Mouse (Mus musculus) intestine, embryonic 14.5 days (tissue): ENCODE data around the gene Krtap6-1. TPM values are rescaled to one million over a fixed set of nuclear protein-coding genes. Genes with fewer than 3 reads are reported as not detected.

Experiments
- polyA plus RNA-seq: library from polyadenylated mRNA; unstranded; fragments of >200 nt; fragmentation: Nextera tagmentation; extraction: Ambion mirVana; gene quantifications from 2 replicates; pipeline ENCODE4 v1.2.1, GENCODE M21; 2014

Gene Krtap6-1
- polyA plus RNA-seq, 1 experiment from 2014 or later: not detected

Other genes with a start within 250 kb of the Krtap6-1 start
- not detected in 2 replicates for gene Gm20741, start 219.5 kb upstream of the Krtap6-1 start, polyA plus RNA-seq
- gene Krtap15, start 211.5 kb upstream of the Krtap6-1 start, polyA plus RNA-seq: not detected in 2 replicates
- not detected in 2 replicates for gene Krtap14, start 205.6 kb upstream of the Krtap6-1 start, polyA plus RNA-seq
- not detected in 2 replicates for gene Krtap19-1, start 162.3 kb upstream of the Krtap6-1 start, polyA plus RNA-seq
- gene Krtap19-2, start 157.4 kb upstream of the Krtap6-1 start, polyA plus RNA-seq: not detected in 2 replicates
- not detected in 2 replicates for gene Krtap19-3, start 153.7 kb upstream of the Krtap6-1 start, polyA plus RNA-seq
- gene Krtap19-4, start 146.6 kb upstream of the Krtap6-1 start, polyA plus RNA-seq: not detected in 2 replicates
- not detected in 2 replicates for gene Krtap19-5, start 135.2 kb upstream of the Krtap6-1 start, polyA plus RNA-seq
- not detected in 2 replicates for gene Krtap19-9b, start 99.4 kb upstream of the Krtap6-1 start, polyA plus RNA-seq
- gene Krtap16-3, start 68.8 kb upstream of the Krtap6-1 start, polyA plus RNA-seq: not detected in 2 replicates
- gene Krtap22-2, start 20.9 kb upstream of the Krtap6-1 start, polyA plus RNA-seq: not detected in 2 replicates
- not detected in 2 replicates for gene Gm10229, start 16.4 kb upstream of the Krtap6-1 start, polyA plus RNA-seq
- not detected in 2 replicates for gene Gm10228, start 9.8 kb downstream of the Krtap6-1 start, polyA plus RNA-seq
- not detected in 2 replicates for gene Krtap6-5, start 16.2 kb downstream of the Krtap6-1 start, polyA plus RNA-seq
- gene 1110025L11Rik, start 32.3 kb downstream of the Krtap6-1 start, polyA plus RNA-seq: not detected in 2 replicates
- not detected in 2 replicates for gene Krtap6-3, start 52.3 kb downstream of the Krtap6-1 start, polyA plus RNA-seq
- gene Gm6358, start 109.2 kb downstream of the Krtap6-1 start, polyA plus RNA-seq: not detected in 2 replicates
- not detected in 2 replicates for gene Gm10061, start 119.4 kb downstream of the Krtap6-1 start, polyA plus RNA-seq
- not detected in 2 replicates for gene Gm9789, start 126.3 kb downstream of the Krtap6-1 start, polyA plus RNA-seq
- not detected in 2 replicates for gene Gm7735, start 137.8 kb downstream of the Krtap6-1 start, polyA plus RNA-seq
- gene 1110057P08Rik, start 143.0 kb downstream of the Krtap6-1 start, polyA plus RNA-seq: not detected in 2 replicates
- gene Krtap20-2, start 174.2 kb downstream of the Krtap6-1 start, polyA plus RNA-seq: not detected in 2 replicates